Mouse (Mus musculus): ENCODE results near the gene Tnfsfm13. TPM values are rescaled to one million over a fixed set of nuclear protein-coding genes. Genes with fewer than 3 reads are reported as not detected.

Gene Tnfsfm13
- polyA plus RNA-seq, 1 experiment from 2014 or later, result 6.8 TPM

- Histone ChIP-seq H3K4me1 (ENCODE audit: control insufficient read depth in 2 of 2, insufficient read depth in 2 of 2, low read length in 2 of 2) (peaks cover under 1 to 2% of the 10 kb centered on the region in 2 experiments; a peak in 2 of 4 replicates), H3K9me3 (ENCODE audit: control insufficient read depth, low read length) (no peaks in the 10 kb centered on the region), H3K9ac (ENCODE audit: low read length) (no peak overlapping the region), H3K4me2 (ENCODE audit: low read length) (no peak overlapping the region), H3K27ac (replicated peaks in 1 of 2; ENCODE audit: control insufficient read depth in 1 of 2, insufficient read depth in 1 of 2, low read depth in 2 of 2, low read length in 2 of 2) (no peak overlapping the region), H3K27me3 (ENCODE audit: control insufficient read depth, insufficient read depth, low read length) (no peaks in the 10 kb centered on the region), H3K4me3 (ENCODE audit: control insufficient read depth in 1 of 2, insufficient read depth in 1 of 2, low read depth in 1 of 2, low read length in 2 of 2) (no peak overlapping the region), H3K36me3 (ENCODE audit: control insufficient read depth, insufficient read depth, low read length) (no peaks in the 10 kb centered on the region)
- WGBS, result 81% methylated on average over 3 of the region's 3 CpGs
- no peak for ATAC-seq (ENCODE audit: insufficient number of reproducible peaks, insufficient read depth, low FRiP score, low read depth)
These were observed 14.6 kb upstream of the Tnfsfm13 start for GRCm38 (mm10) chr11:69710470-69710869.

GRCm38 (mm10) chr11:69709554-69710446, 13.9 kb upstream of the Tnfsfm13 start:
- Histone ChIP-seq H3K27ac (replicated peaks in 1 of 2; ENCODE audit: control insufficient read depth in 1 of 2, insufficient read depth in 1 of 2, low read depth in 2 of 2, low read length in 2 of 2) (no peak overlapping the region), H3K4me2 (ENCODE audit: low read length) (no peak overlapping the region), H3K4me3 (ENCODE audit: control insufficient read depth in 1 of 2, insufficient read depth in 1 of 2, low read depth in 1 of 2, low read length in 2 of 2) (no peak overlapping the region), H3K27me3 (ENCODE audit: control insufficient read depth, insufficient read depth, low read length) (no peaks in the 10 kb centered on the region), H3K36me3 (ENCODE audit: control insufficient read depth, insufficient read depth, low read length) (no peaks in the 10 kb centered on the region), H3K9ac (ENCODE audit: low read length) (no peak overlapping the region; the same call in 1 of the 2 replicates), H3K4me1 (ENCODE audit: control insufficient read depth in 2 of 2, insufficient read depth in 2 of 2, low read length in 2 of 2) (peaks cover 0 to under 1% of the 10 kb centered on the region in 2 experiments; a peak in 1 of 4 replicates), H3K9me3 (ENCODE audit: control insufficient read depth, low read length) (no peaks in the 10 kb centered on the region)
- ATAC-seq (ENCODE audit: insufficient number of reproducible peaks, insufficient read depth, low FRiP score, low read depth), result no peak
- 41% methylated on average over 11 of the region's 11 CpGs for WGBS

- H3K36me3 ChIP-seq (ENCODE audit: control insufficient read depth, insufficient read depth, low read length), result no peaks in the 10 kb centered on the region
- no peak overlapping the region for H3K4me3 ChIP-seq (ENCODE audit: control insufficient read depth in 1 of 2, insufficient read depth in 1 of 2, low read depth in 1 of 2, low read length in 2 of 2)
- no peaks in the 10 kb centered on the region; a peak in 1 of 4 replicates for H3K4me1 ChIP-seq (ENCODE audit: control insufficient read depth in 2 of 2, insufficient read depth in 2 of 2, low read length in 2 of 2)
- no peak overlapping the region for H3K27ac ChIP-seq (replicated peaks in 1 of 2; ENCODE audit: control insufficient read depth in 1 of 2, insufficient read depth in 1 of 2, low read depth in 2 of 2, low read length in 2 of 2)
- H3K27me3 ChIP-seq (ENCODE audit: control insufficient read depth, insufficient read depth, low read length), result no peaks in the 10 kb centered on the region
- no peak overlapping the region for H3K4me2 ChIP-seq (ENCODE audit: low read length)
- WGBS, result 81% methylated on average over 3 of the region's 3 CpGs
- H3K9me3 ChIP-seq (ENCODE audit: control insufficient read depth, low read length), result no peaks in the 10 kb centered on the region
- H3K9ac ChIP-seq (ENCODE audit: low read length), result no peak overlapping the region
- ATAC-seq (ENCODE audit: insufficient number of reproducible peaks, insufficient read depth, low FRiP score, low read depth), result no peak
These were observed 12.8 kb upstream of the Tnfsfm13 start for GRCm38 (mm10) chr11:69708614-69709265.

- Histone ChIP-seq H3K4me1 (ENCODE audit: control insufficient read depth in 2 of 2, insufficient read depth in 2 of 2, low read length in 2 of 2) (no peaks in the 10 kb centered on the region; a peak in 1 of 4 replicates), H3K27me3 (ENCODE audit: control insufficient read depth, insufficient read depth, low read length) (no peaks in the 10 kb centered on the region), H3K36me3 (ENCODE audit: control insufficient read depth, insufficient read depth, low read length) (no peaks in the 10 kb centered on the region), H3K4me2 (ENCODE audit: low read length) (no peak overlapping the region), H3K9ac (ENCODE audit: low read length) (no peak overlapping the region), H3K4me3 (ENCODE audit: control insufficient read depth in 1 of 2, insufficient read depth in 1 of 2, low read depth in 1 of 2, low read length in 2 of 2) (no peak overlapping the region), H3K9me3 (ENCODE audit: control insufficient read depth, low read length) (no peaks in the 10 kb centered on the region), H3K27ac (replicated peaks in 1 of 2; ENCODE audit: control insufficient read depth in 1 of 2, insufficient read depth in 1 of 2, low read depth in 2 of 2, low read length in 2 of 2) (no peak overlapping the region)
- ATAC-seq (ENCODE audit: insufficient number of reproducible peaks, insufficient read depth, low FRiP score, low read depth), result no peak
- 81% methylated on average over 4 of the region's 4 CpGs for WGBS
These were observed 12.0 kb upstream of the Tnfsfm13 start for GRCm38 (mm10) chr11:69707873-69708381.

GRCm38 (mm10) chr11:69707480-69707847, 11.6 kb upstream of the Tnfsfm13 start:
- 85% methylated on average over 4 of the region's 4 CpGs for WGBS
- no peaks in the 10 kb centered on the region for H3K27me3 ChIP-seq (ENCODE audit: control insufficient read depth, insufficient read depth, low read length)
- no peak for ATAC-seq (ENCODE audit: insufficient number of reproducible peaks, insufficient read depth, low FRiP score, low read depth)

GRCm38 (mm10) chr11:69706775-69707479, 11.0 kb upstream of the Tnfsfm13 start:
- no peak overlapping the region for H3K4me2 ChIP-seq (ENCODE audit: low read length)
- no peak overlapping the region for H3K4me3 ChIP-seq (ENCODE audit: control insufficient read depth in 1 of 2, insufficient read depth in 1 of 2, low read depth in 1 of 2, low read length in 2 of 2)
- H3K36me3 ChIP-seq (ENCODE audit: control insufficient read depth, insufficient read depth, low read length), result no peaks in the 10 kb centered on the region
- 37% methylated on average over 6 of the region's 6 CpGs for WGBS
- ATAC-seq (ENCODE audit: insufficient number of reproducible peaks, insufficient read depth, low FRiP score, low read depth), result no peak
- no peaks in the 10 kb centered on the region for H3K9me3 ChIP-seq (ENCODE audit: control insufficient read depth, low read length)
- no peak overlapping the region for H3K27ac ChIP-seq (replicated peaks in 1 of 2; ENCODE audit: control insufficient read depth in 1 of 2, insufficient read depth in 1 of 2, low read depth in 2 of 2, low read length in 2 of 2)
- no peak overlapping the region for H3K9ac ChIP-seq (ENCODE audit: low read length)
- H3K27me3 ChIP-seq (ENCODE audit: control insufficient read depth, insufficient read depth, low read length), result no peaks in the 10 kb centered on the region
- H3K4me1 ChIP-seq (ENCODE audit: control insufficient read depth in 2 of 2, insufficient read depth in 2 of 2, low read length in 2 of 2), result no peaks in the 10 kb centered on the region; a peak in 1 of 4 replicates

More at GRCm38 (mm10) chr11:69707480-69707847, 11.6 kb upstream of the Tnfsfm13 start:
- Histone ChIP-seq H3K4me1 (ENCODE audit: control insufficient read depth in 2 of 2, insufficient read depth in 2 of 2, low read length in 2 of 2) (no peaks in the 10 kb centered on the region; a peak in 1 of 4 replicates), H3K4me3 (ENCODE audit: control insufficient read depth in 1 of 2, insufficient read depth in 1 of 2, low read depth in 1 of 2, low read length in 2 of 2) (no peak overlapping the region), H3K9me3 (ENCODE audit: control insufficient read depth, low read length) (no peaks in the 10 kb centered on the region), H3K9ac (ENCODE audit: low read length) (no peak overlapping the region), H3K4me2 (ENCODE audit: low read length) (no peak overlapping the region), H3K27ac (replicated peaks in 1 of 2; ENCODE audit: control insufficient read depth in 1 of 2, insufficient read depth in 1 of 2, low read depth in 2 of 2, low read length in 2 of 2) (no peak overlapping the region), H3K36me3 (ENCODE audit: control insufficient read depth, insufficient read depth, low read length) (no peaks in the 10 kb centered on the region)

- Histone ChIP-seq H3K36me3 (ENCODE audit: control insufficient read depth, insufficient read depth, low read length) (no peaks in the 10 kb centered on the region), H3K4me2 (ENCODE audit: low read length) (no peak overlapping the region), H3K9me3 (ENCODE audit: control insufficient read depth, low read length) (no peaks in the 10 kb centered on the region), H3K27me3 (ENCODE audit: control insufficient read depth, insufficient read depth, low read length) (no peaks in the 10 kb centered on the region), H3K27ac (replicated peaks in 1 of 2; ENCODE audit: control insufficient read depth in 1 of 2, insufficient read depth in 1 of 2, low read depth in 2 of 2, low read length in 2 of 2) (no peak overlapping the region), H3K4me1 (ENCODE audit: control insufficient read depth in 2 of 2, insufficient read depth in 2 of 2, low read length in 2 of 2) (peaks cover 3 to 9% of the 10 kb centered on the region in 2 experiments), H3K9ac (ENCODE audit: low read length) (no peak overlapping the region), H3K4me3 (ENCODE audit: control insufficient read depth in 1 of 2, insufficient read depth in 1 of 2, low read depth in 1 of 2, low read length in 2 of 2) (no peak overlapping the region)
- WGBS, result 34% methylated on average over 2 of the region's 2 CpGs
- ATAC-seq (ENCODE audit: insufficient number of reproducible peaks, insufficient read depth, low FRiP score, low read depth), result no peak
These were observed 8.7 kb upstream of the Tnfsfm13 start for GRCm38 (mm10) chr11:69704613-69705010.

All from heart, embryonic 14.5 days (tissue).